Mouse (Mus musculus): ENCODE measurements around the gene Gm2035. TPM values are rescaled to one million over a fixed set of nuclear protein-coding genes. Genes with fewer than 3 reads are reported as not detected.
"Not testable (repeated sequence)": the region's sequence is repeated elsewhere in the genome, so short reads cannot be mapped to it uniquely, and the experiment has no call there.

The Gm2035 gene
- not detected for total RNA-seq (2022)

DNA sequence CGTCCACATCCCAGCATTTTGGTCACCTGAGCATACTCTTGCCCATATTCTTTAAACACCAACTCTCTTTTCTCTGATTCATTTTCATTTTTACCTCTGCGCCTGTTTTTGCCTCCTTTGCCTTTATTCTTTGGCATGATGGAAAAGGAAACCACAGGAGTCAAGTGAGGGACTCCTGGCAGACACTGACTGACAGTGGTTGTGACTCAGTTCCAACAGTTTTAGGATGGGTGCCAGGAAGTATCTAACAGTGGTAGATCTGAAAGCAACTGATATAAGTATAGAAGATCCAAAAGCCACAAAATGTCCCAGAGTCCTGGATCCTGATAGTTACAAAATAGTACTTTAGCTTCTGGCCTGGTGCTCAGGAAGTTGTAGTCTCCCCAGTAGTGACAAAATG, at the start of gene Gm2035:
TSS of gene Gm2035 (minus strand) at position 137 of the 400 bp plus-strand sequence.
- not testable (repeated sequence) for DNase-seq (ENCODE audit: low spot score in 2 of 2)

DNA sequence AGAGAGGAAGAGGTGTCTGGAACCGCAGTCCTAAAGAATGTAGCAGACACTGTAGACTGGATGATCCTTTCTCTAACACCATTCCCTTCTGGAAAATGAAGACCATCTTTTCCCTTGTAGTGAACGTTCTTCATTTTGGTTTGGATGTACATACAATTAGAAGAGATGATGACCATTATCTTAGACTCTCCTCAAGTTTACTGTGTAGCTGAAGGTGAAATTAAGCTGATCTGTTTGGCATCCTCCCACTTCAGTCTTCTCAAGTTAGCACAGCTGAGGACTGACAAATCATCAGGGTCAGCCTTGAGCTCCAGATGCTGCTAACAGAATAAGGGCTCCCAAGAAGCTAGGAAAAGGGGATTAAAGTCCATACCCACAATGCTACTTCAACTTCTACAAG, 34.1 kb upstream of the Gm2035 start, which contains the start of gene Gm2042:
TSS of gene Gm2042 (plus strand) at position 301 of the 400 bp plus-strand sequence.
- DNase-seq (ENCODE audit: low spot score in 2 of 2) = not testable (repeated sequence)

DNA sequence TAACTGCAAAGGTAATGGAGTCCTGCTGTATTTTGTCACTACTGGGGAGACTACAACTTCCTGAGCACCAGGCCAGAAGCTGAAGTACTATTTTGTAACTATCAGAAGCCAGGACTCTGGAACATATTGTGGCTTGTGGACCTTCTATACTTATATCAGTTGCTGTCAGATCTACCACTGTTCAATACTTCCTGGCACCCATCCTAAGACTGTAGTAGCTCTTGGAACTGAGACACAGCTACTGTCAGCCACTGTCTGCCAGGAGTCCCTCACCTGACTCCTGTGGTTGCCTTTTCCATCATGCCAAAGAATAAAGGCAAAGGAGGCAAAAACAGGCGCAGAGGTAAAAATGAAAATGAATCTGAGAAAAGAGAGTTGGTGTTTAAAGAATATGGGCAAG, 24.6 kb downstream of the Gm2035 start, which contains the start of gene Gm2022:
TSS of gene Gm2022 (plus strand) at position 301 of the 400 bp plus-strand sequence.
- DNase-seq (ENCODE audit: low spot score in 2 of 2) = not testable (repeated sequence)

GRCm38 (mm10) chr12:87873772-87874171, 45.9 kb downstream of the Gm2035 start, which contains the start of gene Gm2016:
Gene Gm2016 (plus strand): TSS chr12:87874072.
- not testable (repeated sequence) for DNase-seq (ENCODE audit: low spot score in 2 of 2)

Other genes starting within 250 kb of the Gm2035 start
- gene Gm21319, start 144.1 kb downstream of the Gm2035 start, total RNA-seq (2022) = not detected
- gene Gm21936, start 124.3 kb downstream of the Gm2035 start, total RNA-seq (2022) = not detected
- not detected for gene BB287469, start 103.3 kb downstream of the Gm2035 start, total RNA-seq (2022)
- gene Gm2001, start 77.5 kb downstream of the Gm2035 start, total RNA-seq (2022) = not detected
- gene Gm2016, start 45.8 kb downstream of the Gm2035 start, total RNA-seq (2022) = not detected
- gene Gm2022, start 24.5 kb downstream of the Gm2035 start, total RNA-seq (2022) = not detected
- not detected for gene Gm2042, start 34.2 kb upstream of the Gm2035 start, total RNA-seq (2022)
- not detected for gene Gm2075, start 92.0 kb upstream of the Gm2035 start, total RNA-seq (2022)
- not detected for gene Gm6803, start 98.9 kb upstream of the Gm2035 start, total RNA-seq (2022)
- not detected for gene Gm2056, start 107.1 kb upstream of the Gm2035 start, total RNA-seq (2022)
- gene Gm16368, start 163.8 kb upstream of the Gm2035 start, total RNA-seq (2022) = not detected